Mouse (Mus musculus) myocyte (in vitro differentiated cells): Measurements from ENCODE around the gene Pawr.

Source experiments
- MYOD1 ChIP-seq, 3 experiments: IDR thresholded peaks; one replicate each; pipeline ENCODE4 v1.6.1; 2011; ENCODE audit warnings: control low read depth in 2 of 3, low read depth in 2 of 3, mild to moderate bottlenecking in 2 of 3, moderate library complexity in 1 of 3; ENCODE audit not compliant: insufficient read length in 2 of 3, control insufficient read depth in 1 of 3
- POLR2A ChIP-seq: IDR thresholded peaks from one replicate; pipeline ENCODE4 v1.6.1; 2011; ENCODE audit warnings: low read depth, mild to moderate bottlenecking, control low read depth, moderate library complexity; ENCODE audit not compliant: insufficient read length

DNA sequence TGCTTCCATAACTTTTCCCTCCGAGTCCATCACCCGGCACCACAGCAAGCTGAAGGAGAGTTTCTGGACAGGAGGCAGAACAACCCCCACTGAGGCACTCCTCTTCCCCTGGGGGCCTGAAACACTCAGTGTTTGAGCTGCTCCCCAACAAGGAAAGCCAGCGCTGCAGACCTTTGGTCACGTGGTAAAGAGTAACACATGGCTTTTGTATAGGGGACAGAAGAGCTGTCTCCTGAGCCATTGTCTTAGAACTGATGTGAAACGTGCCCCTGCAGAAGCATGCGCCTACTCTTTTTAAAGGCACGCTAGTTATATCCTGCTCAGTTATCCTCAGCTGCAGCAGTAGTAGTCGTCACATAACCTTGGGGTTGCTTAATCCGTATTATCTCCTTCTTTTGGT lies 32.0 kb downstream of the Pawr start:
- TF ChIP-seq MYOD1 (IDR thresholded peaks at IDR 0.05; ENCODE audit: control insufficient read depth in 1 of 3, insufficient read length in 2 of 3, low read depth in 2 of 3) = no peak
- no peak for TF ChIP-seq POLR2A
